Mouse (Mus musculus) midbrain, embryonic 14.5 days (tissue): ENCODE measurements around the gene Stoml3. TPM values are rescaled to one million over a fixed set of nuclear protein-coding genes. Genes with fewer than 3 reads are reported as not detected.

Source experiments
- ATAC-seq: fragments of 200-750 bp; cut with Nextera tagmentation; 2 replicates; pipeline ENCODE4 v1.8.0; 2017; ENCODE audit warnings: moderate number of reproducible peaks, moderate library complexity; ENCODE audit not compliant: low FRiP score, low TSS enrichment
- DNase-seq: peaks from one replicate; pipeline ENCODE4 v3.0.0-alpha.2; 2015
- H3K27ac ChIP-seq: fragments of 300-500 bp; sonication (generic); replicated peaks from 2 replicates; pipeline ENCODE4 v1.5.1; 2014; ENCODE audit warnings: mild to moderate bottlenecking, low read depth, low read length, moderate library complexity
- H3K27me3 ChIP-seq: fragments of 300-500 bp; sonication (generic); 2 replicates; pipeline ENCODE4 v1.6.1; 2014; ENCODE audit warnings: low read length, control low read depth, mixed read lengths; ENCODE audit not compliant: control insufficient read depth, insufficient read depth
- H3K36me3 ChIP-seq: fragments of 300-500 bp; sonication (generic); 2 replicates; pipeline ENCODE4 v1.6.1; 2014; ENCODE audit warnings: low read length, control low read depth; ENCODE audit not compliant: control insufficient read depth, insufficient read depth
- H3K4me1 ChIP-seq: fragments of 300-500 bp; sonication (generic); 2 replicates; pipeline ENCODE4 v1.6.1; 2014; ENCODE audit warnings: mild to moderate bottlenecking, antibody characterized with exemption, low read length, control low read depth; ENCODE audit not compliant: control insufficient read depth, insufficient read depth
- H3K4me2 ChIP-seq: fragments of 300-500 bp; sonication (generic); 2 replicates; pipeline ENCODE4 v1.6.1; 2014; ENCODE audit warnings: mild to moderate bottlenecking, low read length, moderate library complexity
- H3K4me3 ChIP-seq: fragments of 300-500 bp; sonication (generic); replicated peaks from 2 replicates; pipeline ENCODE4 v1.5.1; 2014; ENCODE audit warnings: low read depth, low read length
- H3K9ac ChIP-seq: fragments of 300-500 bp; sonication (generic); replicated peaks from 2 replicates; pipeline ENCODE4 v1.6.1; 2014; ENCODE audit warnings: mild to moderate bottlenecking, low read length, moderate library complexity
- H3K9me3 ChIP-seq: fragments of 300-500 bp; sonication (generic); 2 replicates; pipeline ENCODE4 v1.6.1; 2016; ENCODE audit warnings: low read length, control low read depth, mixed read lengths; ENCODE audit not compliant: control insufficient read depth
- WGBS: fragments of 180-500 bp; shearing (Covaris S2); extraction: QIAGEN DNeasy Blood & Tissue Kit; methylation state at CpG from one replicate; pipeline ENCODE4 v1.1.7; 2014; 5-methylcytosine and 5-hydroxymethylcytosine counted together
- polyA plus RNA-seq: library from polyadenylated mRNA; unstranded; fragments of >200 nt; fragmentation: Nextera tagmentation; extraction: Ambion mirVana; gene quantifications from 2 replicates; pipeline ENCODE4 v1.2.1, GENCODE M21; 2014

Stoml3 gene
- polyA plus RNA-seq, 1 experiment from 2014 or later, result not detected

DNA sequence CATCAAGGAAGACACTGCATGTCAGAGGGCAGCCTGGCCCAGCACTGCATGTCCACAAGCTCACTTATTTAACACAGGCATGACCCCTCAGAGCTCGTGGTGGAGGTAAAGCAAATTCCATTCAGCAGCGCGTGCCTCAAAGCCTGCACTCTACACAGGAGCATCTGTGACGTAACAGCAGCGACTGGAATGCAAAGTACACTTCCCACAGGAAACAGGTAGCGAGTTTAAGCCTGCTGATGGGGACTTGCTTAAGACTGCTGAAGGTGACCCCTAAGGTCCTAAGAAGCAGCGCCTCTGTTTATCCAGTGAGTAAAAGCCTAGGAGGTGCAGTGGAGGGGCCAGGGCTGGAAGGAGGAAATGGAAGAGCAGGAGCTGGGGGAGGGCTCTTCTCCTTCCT lies 33.5 kb upstream of the Stoml3 start:
- Histone ChIP-seq H3K9me3 (no peaks in the 10 kb centered on the region), H3K4me3 (no peak overlapping the region), H3K9ac (no peak overlapping the region), H3K36me3 (peaks cover 85% of the 10 kb centered on the region), H3K4me1 (no peaks in the 10 kb centered on the region), H3K27me3 (no peaks in the 10 kb centered on the region), H3K27ac (no peak overlapping the region), H3K4me2 (no peak overlapping the region)
- ATAC-seq (no peak), DNase-seq (no peak)
- 86% methylated on average over 7 of the region's 7 CpGs for WGBS

DNA sequence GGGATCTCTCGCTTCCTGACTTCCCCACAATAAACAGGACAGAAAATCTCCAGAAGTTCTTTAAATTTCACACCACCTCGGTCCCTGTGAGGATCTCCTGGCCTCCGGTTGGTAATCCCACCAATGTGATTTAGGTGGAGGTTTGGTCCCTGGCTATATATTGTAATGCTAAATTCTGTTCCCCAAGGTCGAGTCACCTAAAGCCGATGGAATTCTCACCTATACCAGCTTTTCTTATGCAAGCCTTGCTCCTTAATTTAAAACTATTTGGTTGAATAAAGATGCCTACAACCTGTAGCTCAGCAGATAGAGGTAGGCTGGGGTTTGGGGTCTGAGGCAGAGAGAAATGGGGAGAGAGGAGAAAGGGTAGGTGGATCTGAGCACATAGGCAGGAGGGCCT lies 30.7 kb upstream of the Stoml3 start:
- 83% methylated on average over 5 of the region's 5 CpGs for WGBS
- no peak overlapping the region for H3K9ac ChIP-seq
- peaks cover 65% of the 10 kb centered on the region for H3K36me3 ChIP-seq
- no peak overlapping the region for H3K27ac ChIP-seq
- H3K4me1 ChIP-seq, result no peaks in the 10 kb centered on the region
- no peak for DNase-seq
- H3K4me2 ChIP-seq, result no peak overlapping the region
- H3K9me3 ChIP-seq, result no peaks in the 10 kb centered on the region
- H3K4me3 ChIP-seq, result no peak overlapping the region
- H3K27me3 ChIP-seq, result no peaks in the 10 kb centered on the region
- no peak for ATAC-seq

DNA sequence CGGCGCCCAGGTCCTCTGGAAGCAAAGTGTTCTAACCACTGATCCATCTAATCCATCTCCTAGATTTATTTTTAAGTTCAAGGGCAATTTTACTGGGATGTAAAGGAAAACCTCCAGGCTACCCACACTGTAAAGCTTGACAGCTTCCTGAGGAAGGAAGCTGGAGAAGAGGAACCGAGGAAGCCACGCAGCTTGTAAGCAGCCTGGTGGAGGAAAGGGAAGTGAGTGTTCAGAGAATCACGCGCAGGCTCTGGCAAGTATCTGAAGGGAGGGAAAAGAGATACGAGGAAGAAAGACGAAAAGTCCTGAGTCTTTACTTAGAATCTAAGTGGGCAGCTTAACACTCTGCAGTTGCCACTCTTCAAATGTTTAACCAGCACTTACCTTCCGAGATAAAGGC lies 28.3 kb upstream of the Stoml3 start:
- ATAC-seq (no peak), DNase-seq (no peak)
- Histone ChIP-seq H3K4me1 (peaks cover 5% of the 10 kb centered on the region; the same call in 1 of the 2 replicates), H3K4me2 (no peak overlapping the region), H3K36me3 (peaks cover 42% of the 10 kb centered on the region), H3K9ac (no peak overlapping the region), H3K9me3 (no peaks in the 10 kb centered on the region), H3K27ac (no peak overlapping the region), H3K4me3 (no peak overlapping the region), H3K27me3 (no peaks in the 10 kb centered on the region)
- WGBS, result 93% methylated on average over 9 of the region's 9 CpGs

DNA sequence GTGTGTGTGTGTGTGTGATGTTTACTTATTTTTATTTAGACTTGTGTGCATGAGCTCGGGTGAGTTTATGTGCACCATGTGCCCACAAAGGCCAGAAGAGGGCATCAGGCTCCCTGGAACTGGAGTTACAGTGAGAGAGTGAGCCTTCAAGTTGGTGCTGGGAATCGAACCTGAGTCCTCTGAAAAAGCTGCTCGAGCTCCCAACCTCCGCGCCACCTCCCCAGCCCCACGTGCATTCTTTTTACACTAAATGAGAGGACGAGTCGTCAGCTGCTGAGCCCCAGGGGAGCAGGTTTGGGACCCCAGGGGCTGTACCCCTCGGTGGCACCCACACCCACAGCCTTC lies 25.8 kb upstream of the Stoml3 start:
- WGBS, result 8% methylated on average over 9 of the region's 9 CpGs
- no peak for DNase-seq
- no peaks in the 10 kb centered on the region for H3K27me3 ChIP-seq
- peak overlapping the region; percentile 83 for H3K4me2 ChIP-seq
- H3K9me3 ChIP-seq, result no peaks in the 10 kb centered on the region
- ATAC-seq, result no peak
- peaks cover 23% of the 10 kb centered on the region for H3K4me1 ChIP-seq
- peak overlapping the region; percentile 74 for H3K9ac ChIP-seq
- peaks cover 17% of the 10 kb centered on the region for H3K36me3 ChIP-seq
- peak overlapping the region; percentile 86 for H3K27ac ChIP-seq
- peak overlapping the region; percentile 83 for H3K4me3 ChIP-seq

DNA sequence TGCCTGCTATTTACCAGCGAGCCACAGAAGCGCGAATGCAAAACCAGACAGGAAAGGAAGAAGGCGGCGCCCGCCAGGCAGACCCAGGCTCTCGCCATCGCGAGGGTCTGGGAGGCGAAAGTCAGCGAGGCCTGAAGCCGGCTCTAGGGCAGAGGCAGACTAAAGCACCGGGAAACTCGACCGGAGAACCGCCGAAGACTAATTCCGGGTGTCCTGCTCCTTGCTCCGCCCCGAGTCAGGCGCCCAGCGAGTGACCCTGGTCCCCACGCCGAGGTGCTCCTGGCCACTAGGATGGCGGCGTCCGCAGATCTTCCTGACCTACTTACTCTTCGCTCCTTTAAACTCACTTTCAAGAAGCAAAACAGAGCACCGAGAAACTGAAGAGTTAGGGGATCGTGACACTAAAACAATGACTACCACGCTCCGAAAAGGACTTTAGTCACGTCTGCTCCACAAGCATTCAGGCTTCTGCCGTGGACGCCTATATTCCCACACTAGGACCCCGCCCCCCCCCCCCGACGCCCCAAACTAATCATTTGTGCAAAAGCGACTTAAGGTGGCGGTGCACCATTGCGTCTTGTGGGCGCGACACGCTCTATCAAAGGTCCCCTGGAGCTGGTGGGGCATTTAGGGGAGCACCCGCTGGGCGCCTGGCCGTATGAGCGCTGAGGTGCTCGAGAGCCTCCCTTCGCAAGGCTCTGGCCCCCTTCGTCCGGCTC lies 25.2 kb upstream of the Stoml3 start, which contains the start of the genes Nhlrc3 and Proser1:
Gene Nhlrc3, minus strand, starts transcription at position 287 of the 719 bp plus-strand sequence.
Gene Proser1, plus strand, starts transcription at position 621 of the 719 bp plus-strand sequence.
- peak within 1 kb of the TSS; percentile 83 for H3K4me3 ChIP-seq
- H3K36me3 ChIP-seq, result peaks cover 16% of the 10 kb centered on the region
- DNase-seq (peak; percentile 98), ATAC-seq (peak; percentile 99)
- 0% methylated on average over 51 of the region's 52 CpGs for WGBS
- H3K27ac ChIP-seq, result peak within 1 kb of the TSS; percentile 89
- H3K9ac ChIP-seq, result peak within 1 kb of the TSS; percentile 88
- H3K27me3 ChIP-seq, result no peaks in the 10 kb centered on the region
- peak within 1 kb of the TSS; percentile 83 for H3K4me2 ChIP-seq
- peaks cover 23% of the 10 kb centered on the region for H3K4me1 ChIP-seq
- H3K9me3 ChIP-seq, result no peaks in the 10 kb centered on the region

DNA sequence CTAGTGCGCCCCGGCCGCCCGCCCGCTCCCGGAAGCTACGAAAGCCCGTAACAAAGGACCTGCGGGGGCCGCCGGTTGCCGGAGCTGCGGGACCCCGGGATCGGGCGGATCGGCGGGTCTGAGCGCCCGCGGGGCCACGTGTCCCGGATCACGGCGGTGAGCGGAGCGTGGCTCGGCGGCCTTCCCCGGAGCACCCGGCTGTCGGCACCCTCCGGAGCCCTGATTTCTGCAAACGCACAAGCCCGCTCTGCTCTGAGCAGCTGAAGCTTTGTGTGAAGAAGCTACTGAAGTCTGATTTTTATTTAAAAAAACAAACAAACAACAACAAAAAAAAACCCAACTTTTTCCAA lies 24.7 kb upstream of the Stoml3 start:
- peaks cover 16% of the 10 kb centered on the region for H3K36me3 ChIP-seq
- WGBS, result under 1% methylated on average over 35 of the region's 35 CpGs
- peak overlapping the region; percentile 83 for H3K4me2 ChIP-seq
- no peaks in the 10 kb centered on the region for H3K27me3 ChIP-seq
- DNase-seq (no peak), ATAC-seq (peak; percentile 70)
- H3K4me3 ChIP-seq, result peak overlapping the region; percentile 83
- H3K9ac ChIP-seq, result peak overlapping the region; percentile 88
- H3K4me1 ChIP-seq, result peaks cover 23% of the 10 kb centered on the region
- H3K9me3 ChIP-seq, result no peaks in the 10 kb centered on the region
- peak overlapping the region; percentile 89 for H3K27ac ChIP-seq

DNA sequence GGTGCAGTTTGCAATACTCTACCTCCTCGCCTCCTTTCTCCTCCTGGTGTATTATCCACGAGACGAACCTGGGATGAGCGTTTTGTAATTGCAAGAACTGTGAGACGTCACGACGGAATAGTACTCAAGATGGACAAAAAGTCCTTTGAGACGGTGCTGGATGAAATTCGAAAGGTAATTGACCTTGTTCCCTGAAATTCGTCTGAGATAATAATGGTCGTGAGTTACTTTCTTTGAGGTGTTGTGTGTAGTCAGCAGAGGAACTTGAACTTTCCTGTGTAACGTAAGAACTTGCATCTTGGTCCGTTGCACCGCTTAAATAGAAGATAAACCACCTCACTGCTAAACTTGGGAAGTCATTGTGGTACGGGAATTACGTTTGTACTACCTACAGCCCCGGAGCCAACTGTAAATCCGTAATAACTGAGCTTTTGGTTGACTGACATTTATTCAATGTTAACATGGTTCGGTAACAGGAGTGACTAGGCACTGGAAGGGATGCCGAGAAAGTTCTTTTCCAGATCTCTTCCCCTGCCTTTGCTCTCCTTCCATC lies 24.2 kb upstream of the Stoml3 start:
- Histone ChIP-seq H3K9ac (peak overlapping the region; percentile 88), H3K9me3 (no peaks in the 10 kb centered on the region), H3K27ac (peak overlapping the region; percentile 89; the same call in 1 of the 2 replicates), H3K36me3 (peaks cover 15% of the 10 kb centered on the region), H3K4me2 (peak overlapping the region; percentile 83), H3K27me3 (no peaks in the 10 kb centered on the region), H3K4me3 (peak overlapping the region; percentile 83), H3K4me1 (peaks cover 23% of the 10 kb centered on the region)
- peak; percentile 17 for DNase-seq
- under 1% methylated on average over 20 of the region's 20 CpGs for WGBS
- no peak for ATAC-seq

DNA sequence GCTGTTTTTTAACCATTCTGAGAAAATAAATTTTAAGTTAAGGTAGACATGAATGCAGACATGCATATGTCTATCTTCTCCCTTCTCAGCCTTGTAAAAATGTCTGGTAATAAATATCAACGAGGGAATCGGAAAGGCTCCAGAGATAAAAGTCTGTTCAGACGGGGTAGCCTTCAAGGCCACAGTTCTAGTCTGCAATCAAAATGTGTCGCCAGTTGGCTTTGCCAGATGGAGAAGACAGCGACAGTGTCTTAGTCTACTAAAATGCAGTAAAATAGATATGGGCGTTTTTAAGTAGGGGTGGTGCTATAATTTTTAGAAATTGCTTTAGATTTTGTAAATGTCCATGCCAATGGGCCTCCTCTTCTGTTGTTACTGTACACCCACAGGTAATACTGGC lies 23.1 kb upstream of the Stoml3 start:
- Histone ChIP-seq H3K4me3 (peak overlapping the region; percentile 83), H3K4me1 (peaks cover 23% of the 10 kb centered on the region), H3K9me3 (no peaks in the 10 kb centered on the region), H3K9ac (no peak overlapping the region; the same call in 1 of the 2 replicates), H3K27ac (no peak overlapping the region), H3K4me2 (peak overlapping the region; percentile 83), H3K27me3 (no peaks in the 10 kb centered on the region), H3K36me3 (peaks cover 10% of the 10 kb centered on the region)
- no peak for DNase-seq
- 70% methylated on average over 6 of the region's 6 CpGs for WGBS
- ATAC-seq, result no peak

DNA sequence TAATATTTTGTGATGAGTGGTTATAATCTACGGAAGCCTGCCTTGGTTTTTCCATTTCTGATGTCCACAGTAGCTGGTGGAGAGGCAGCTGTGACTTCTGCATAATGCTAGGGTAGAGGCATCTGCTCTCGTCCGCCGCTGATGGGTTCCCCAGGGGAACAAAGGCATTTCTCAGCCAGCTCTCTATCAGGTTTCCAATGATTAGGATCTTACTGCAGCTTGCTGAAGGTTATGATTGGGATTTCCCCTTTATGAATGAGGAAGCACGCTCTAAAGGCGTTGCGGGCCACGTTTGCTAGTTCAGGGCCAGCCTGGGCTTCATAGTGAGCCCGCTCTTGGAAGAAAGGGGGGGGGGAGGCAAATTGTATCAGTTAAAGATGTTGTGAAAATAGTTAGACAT lies 22.0 kb upstream of the Stoml3 start:
- Histone ChIP-seq H3K4me3 (no peak overlapping the region), H3K9ac (peak overlapping the region; percentile 29; the same call in 1 of the 2 replicates), H3K4me2 (peak overlapping the region; percentile 83), H3K9me3 (no peaks in the 10 kb centered on the region), H3K36me3 (peaks cover 16% of the 10 kb centered on the region), H3K4me1 (peaks cover 23% of the 10 kb centered on the region), H3K27me3 (no peaks in the 10 kb centered on the region), H3K27ac (no peak overlapping the region)
- peak; percentile 15 for DNase-seq
- 49% methylated on average over 9 of the region's 9 CpGs for WGBS
- ATAC-seq, result no peak
